Mouse (Mus musculus) kidney, postnatal 0 days (tissue): ENCODE results near the gene Oaz2. TPM values are rescaled to one million over a fixed set of nuclear protein-coding genes. Genes with fewer than 3 reads are reported as not detected.

Experiments
- ATAC-seq: fragments of 200-750 bp; cut with Nextera tagmentation; replicated peaks from 2 replicates; pipeline ENCODE4 v1.8.0; 2017; ENCODE audit warnings: low read depth, moderate number of reproducible peaks, moderate TSS enrichment, moderate library complexity; ENCODE audit not compliant: low FRiP score
- DNase-seq: peaks from one replicate; pipeline ENCODE4 v3.0.0-alpha.2; 2016; ENCODE audit warnings: low spot score
- H3K27ac ChIP-seq: fragments of 300-500 bp; sonication (generic); 2 replicates; pipeline ENCODE4 v1.5.1; 2014; ENCODE audit warnings: mild to moderate bottlenecking
- H3K27me3 ChIP-seq: fragments of 300-500 bp; sonication (generic); 2 replicates; pipeline ENCODE4 v1.6.1; 2014; ENCODE audit warnings: low read length, mixed read lengths; ENCODE audit not compliant: insufficient read depth
- H3K36me3 ChIP-seq: fragments of 300-500 bp; sonication (generic); 2 replicates; pipeline ENCODE4 v1.6.1; 2014; ENCODE audit warnings: low read length, mixed read lengths; ENCODE audit not compliant: insufficient read depth
- H3K4me1 ChIP-seq: fragments of 300-500 bp; sonication (generic); replicated peaks from 2 replicates; pipeline ENCODE4 v1.6.1; 2014; ENCODE audit warnings: antibody characterized with exemption, low read length, mixed read lengths; ENCODE audit not compliant: insufficient read depth
- H3K4me2 ChIP-seq: fragments of 300-500 bp; sonication (generic); 2 replicates; pipeline ENCODE4 v1.6.1; 2014; ENCODE audit warnings: mild to moderate bottlenecking, low read length, moderate library complexity, mixed read lengths
- H3K4me3 ChIP-seq: fragments of 300-500 bp; sonication (generic); replicated peaks from 2 replicates; pipeline ENCODE4 v1.5.1; 2014; ENCODE audit warnings: low read depth, low read length
- H3K9ac ChIP-seq: fragments of 300-500 bp; sonication (generic); 2 replicates; pipeline ENCODE4 v1.6.1; 2014; ENCODE audit warnings: low read depth, low read length
- H3K9me3 ChIP-seq: fragments of 300-500 bp; sonication (generic); replicated peaks from 2 replicates; pipeline ENCODE4 v1.6.1; 2016; ENCODE audit warnings: low read length, inconsistent platforms, mixed read lengths
- CTCF ChIP-seq: IDR thresholded peaks from 2 replicates; pipeline ENCODE4 v1.5.1; 2016; ENCODE audit warnings: antibody characterized with exemption, low read depth, mild to moderate bottlenecking, moderate library complexity
- WGBS: fragments of 180-500 bp; shearing (Covaris S2); extraction: QIAGEN DNeasy Blood & Tissue Kit; methylation state at CpG from one replicate; pipeline ENCODE4 v1.1.7; 2014; 5-methylcytosine and 5-hydroxymethylcytosine counted together
- polyA plus RNA-seq: library from polyadenylated mRNA; unstranded; fragments of >200 nt; fragmentation: Nextera tagmentation; extraction: Ambion mirVana; gene quantifications from 2 replicates; pipeline ENCODE4 v1.2.1, GENCODE M21; 2015

The Oaz2 gene
- polyA plus RNA-seq, 1 experiment from 2014 or later, result 299 TPM

- no peak for TF ChIP-seq CTCF
- Histone ChIP-seq H3K4me3 (no peak overlapping the region), H3K27ac (no peak overlapping the region), H3K36me3 (0 out of 2 replicates have a peak, but pooled peaks cover 4% of the 10 kb centered on the region), H3K4me2 (no peak overlapping the region), H3K9me3 (no peaks in the 10 kb centered on the region), H3K4me1 (no peaks in the 10 kb centered on the region), H3K9ac (no peak overlapping the region), H3K27me3 (no peaks in the 10 kb centered on the region)
- DNase-seq (no peak), ATAC-seq (no peak)
- 77% methylated on average over 4 of the region's 4 CpGs for WGBS
These were observed 59.7 kb downstream of the Oaz2 start for GRCm38 (mm10) chr9:65727491-65727890.

GRCm38 (mm10) chr9:65728588-65728987 is 60.8 kb downstream of the Oaz2 start:
- DNase-seq (no peak), ATAC-seq (no peak)
- H3K27ac ChIP-seq, result no peak overlapping the region
- 0 out of 2 replicates have a peak, but pooled peaks cover 4% of the 10 kb centered on the region for H3K36me3 ChIP-seq
- no peak overlapping the region for H3K4me3 ChIP-seq
- H3K27me3 ChIP-seq, result no peaks in the 10 kb centered on the region
- no peaks in the 10 kb centered on the region for H3K9me3 ChIP-seq
- H3K4me1 ChIP-seq, result no peaks in the 10 kb centered on the region
- no peak overlapping the region for H3K4me2 ChIP-seq
- no peak for TF ChIP-seq CTCF
- WGBS, result 96% methylated on average over 6 of the region's 6 CpGs
- H3K9ac ChIP-seq, result no peak overlapping the region

GRCm38 (mm10) chr9:65734931-65735330 is 67.1 kb downstream of the Oaz2 start:
- Histone ChIP-seq H3K27me3 (no peaks in the 10 kb centered on the region), H3K36me3 (no peaks in the 10 kb centered on the region), H3K4me1 (no peaks in the 10 kb centered on the region), H3K4me2 (no peak overlapping the region), H3K27ac (no peak overlapping the region), H3K4me3 (no peak overlapping the region), H3K9ac (no peak overlapping the region), H3K9me3 (no peaks in the 10 kb centered on the region)
- no peak for TF ChIP-seq CTCF
- WGBS, result 91% methylated on average over 3 of the region's 3 CpGs
- DNase-seq (no peak), ATAC-seq (no peak)

Other genes with a start within 250 kb of the Oaz2 start
- gene Slc51b, start 245.0 kb upstream of the Oaz2 start, polyA plus RNA-seq, result 33.4 and 36.0 TPM in 2 replicates
- gene Mtfmt, start 232.2 kb upstream of the Oaz2 start, polyA plus RNA-seq, result 19.2 and 20.6 TPM in 2 replicates
- 118 and 122 TPM in 2 replicates for gene Spg21, start 207.1 kb upstream of the Oaz2 start, polyA plus RNA-seq
- 0.14 TPM in 1 of 2 replicates, not detected in the other for gene Ankdd1a, start 147.8 kb upstream of the Oaz2 start, polyA plus RNA-seq
- 13.4 and 14.6 TPM in 2 replicates for gene Plekho2, start 88.0 kb upstream of the Oaz2 start, polyA plus RNA-seq
- 3.5 and 4.8 TPM in 2 replicates for gene Pif1, start 80.8 kb upstream of the Oaz2 start, polyA plus RNA-seq
- gene Rbpms2, start 38.4 kb upstream of the Oaz2 start, polyA plus RNA-seq, result 38.6 and 39.2 TPM in 2 replicates
- gene Zfp609, start 159.6 kb downstream of the Oaz2 start, polyA plus RNA-seq, result 4.1 and 5.0 TPM in 2 replicates
- gene Pclaf, start 222.2 kb downstream of the Oaz2 start, polyA plus RNA-seq, result 89.5 and 115 TPM in 2 replicates
- gene Trip4, start 240.8 kb downstream of the Oaz2 start, polyA plus RNA-seq, result 20.4 and 24.7 TPM in 2 replicates
- gene Csnk1g1, start 240.9 kb downstream of the Oaz2 start, polyA plus RNA-seq, result 8.4 and 9.7 TPM in 2 replicates